In genomic region chr4:131508154-131508553, GRCm38 (mm10) we compare ENCODE assay signal across 18 mouse cellular contexts.
"Had no signal": no experiment of that assay in that cellular context is flagged by ENCODE, and none has a peak within 500 bp of the region (broad histone marks: within the 10 kb centered on the region; RNA-seq: fewer than 3 reads in every experiment).

No protein-coding gene starts in this region.

- H3K27me3 ChIP-seq: liver, embryonic 13.5 days; lung, embryonic 15.5 days; midbrain, embryonic 15.5 days; neural tube, embryonic 12.5 days had no signal

- H3K9me3 ChIP-seq: limb, embryonic 12.5 days; liver, embryonic 13.5 days; lung, embryonic 15.5 days; midbrain, embryonic 15.5 days; neural tube, embryonic 12.5 days had no signal

- DNase-seq: kidney, adult 11 months; kidney, adult 9 months; kidney, postnatal 10 days; kidney, postnatal 4 days; liver; liver, embryonic 13.5 days; liver, postnatal 0 days; lung, postnatal 14 days; right cerebral cortex, postnatal 14 days; thymus, postnatal 36 days had no signal

- H3K4me3 ChIP-seq: limb, embryonic 12.5 days; liver, embryonic 13.5 days; lung, embryonic 15.5 days; megakaryocyte, embryonic 14.5 days; midbrain, embryonic 15.5 days; neural tube, embryonic 12.5 days had no signal

- H3K4me2 ChIP-seq: limb, embryonic 12.5 days; liver, embryonic 13.5 days; lung, embryonic 15.5 days; midbrain, embryonic 11.5 days; midbrain, embryonic 15.5 days; neural tube, embryonic 12.5 days had no signal

- H3K9ac ChIP-seq: limb, embryonic 12.5 days; liver, embryonic 13.5 days; liver, postnatal 0 days; lung, embryonic 15.5 days; midbrain, embryonic 15.5 days; neural tube, embryonic 12.5 days had no signal

- H3K36me3 ChIP-seq: limb, embryonic 12.5 days; liver, embryonic 13.5 days; lung, embryonic 15.5 days; midbrain, embryonic 15.5 days; neural tube, embryonic 12.5 days had no signal

- H3K27ac ChIP-seq: hindbrain, postnatal 0 days; limb, embryonic 12.5 days; liver, embryonic 13.5 days; lung, embryonic 15.5 days; macrophage; midbrain, embryonic 15.5 days; neural tube, embryonic 12.5 days had no signal

- H3K4me1 ChIP-seq: liver, embryonic 13.5 days; megakaryocyte, embryonic 14.5 days; neural tube, embryonic 12.5 days had no signal

- ATAC-seq: hindbrain, postnatal 0 days; liver, postnatal 0 days; midbrain, embryonic 15.5 days had no signal
